Mouse (Mus musculus) ES-Bruce4 (cell line): Measurements from ENCODE around the gene Cd300ld5. TPM values are rescaled to one million over a fixed set of nuclear protein-coding genes. Genes with fewer than 3 reads are reported as not detected.

Experiments
- H3K27ac ChIP-seq: 2 replicates; pipeline ENCODE4 v1.5.1; 2012; ENCODE audit warnings: low read length, inconsistent platforms; ENCODE audit not compliant: insufficient read depth
- H3K27me3 ChIP-seq: 2 replicates; pipeline ENCODE4 v1.6.1; 2012; ENCODE audit warnings: mild to moderate bottlenecking, low read length, inconsistent platforms; ENCODE audit not compliant: control insufficient read depth, poor library complexity, insufficient read depth, severe bottlenecking
- H3K36me3 ChIP-seq: 2 replicates; pipeline ENCODE4 v1.6.1; 2012; ENCODE audit warnings: inconsistent platforms, mild to moderate bottlenecking, low read length, moderate library complexity; ENCODE audit not compliant: control insufficient read depth, poor library complexity, insufficient read depth, severe bottlenecking
- H3K4me1 ChIP-seq: one replicate; pipeline ENCODE4 v1.8.1; 2011; ENCODE audit warnings: low read length; ENCODE audit not compliant: control insufficient read depth, insufficient read depth
- H3K4me3 ChIP-seq: 2 replicates; pipeline ENCODE4 v1.5.1; 2011; ENCODE audit warnings: low read depth, mild to moderate bottlenecking, low read length
- H3K9ac ChIP-seq: 2 replicates; pipeline ENCODE4 v1.6.1; 2012; ENCODE audit warnings: low read depth, mild to moderate bottlenecking, inconsistent platforms; ENCODE audit not compliant: poor library complexity, severe bottlenecking
- H3K9me3 ChIP-seq: replicated peaks from 2 replicates; pipeline ENCODE4 v1.6.1; 2012; ENCODE audit warnings: mild to moderate bottlenecking, low read length, inconsistent platforms; ENCODE audit not compliant: control insufficient read depth, poor library complexity, insufficient read depth, severe bottlenecking
- CTCF ChIP-seq: IDR thresholded peaks from one replicate; pipeline ENCODE4 v1.8.1; 2011; ENCODE audit warnings: low read depth, low read length
- EP300 ChIP-seq: IDR thresholded peaks from 2 replicates; pipeline ENCODE4 v1.6.1; 2011; ENCODE audit warnings: low read depth, low read length; ENCODE audit not compliant: insufficient read depth
- POLR2A ChIP-seq: IDR thresholded peaks from one replicate; pipeline ENCODE4 v1.8.1; 2011; ENCODE audit warnings: low read length; ENCODE audit not compliant: insufficient read depth
- polyA plus RNA-seq: library from polyadenylated mRNA; stranded (reverse); fragments of >200 nt; gene quantifications from 2 replicates; pipeline ENCODE4 v1.2.4, GENCODE M21; 2011; ENCODE audit warnings: low read depth; ENCODE audit not compliant: missing spikeins, insufficient read depth, insufficient read length

Gene Cd300ld5
- polyA plus RNA-seq, 1 experiment: not detected

- Histone ChIP-seq H3K4me3 (no peak overlapping the region), H3K9ac (no peak overlapping the region), H3K36me3 (no peaks in the 10 kb centered on the region), H3K27me3 (no peaks in the 10 kb centered on the region), H3K4me1 (no peaks in the 10 kb centered on the region), H3K9me3 (no peaks in the 10 kb centered on the region), H3K27ac (no peak overlapping the region)
- TF ChIP-seq POLR2A (no peak), CTCF (no peak), EP300 (no peak)
Observed at GRCm38 (mm10) chr11:115004070-115004469, 33.5 kb downstream of the Cd300ld5 start.

- TF ChIP-seq CTCF (no peak), EP300 (no peak), POLR2A (no peak)
- H3K36me3 ChIP-seq: no peaks in the 10 kb centered on the region
Observed at GRCm38 (mm10) chr11:115001474-115002040, 36.0 kb downstream of the Cd300ld5 start, which contains the start of gene Cd300c2. TSS of gene Cd300c2 (minus strand) at chr11:115001880.

GRCm38 (mm10) chr11:114989793-114990192, 47.8 kb downstream of the Cd300ld5 start, which contains the start of gene Cd300ld:
TSS of gene Cd300ld (minus strand) at chr11:114989922.
- H3K9me3 ChIP-seq: no peaks in the 10 kb centered on the region
- TF ChIP-seq EP300: no peak
- no peak for TF ChIP-seq POLR2A
- TF ChIP-seq CTCF: no peak
- no peak within 1 kb of the TSS for H3K9ac ChIP-seq
- H3K36me3 ChIP-seq: no peaks in the 10 kb centered on the region
- no peak within 1 kb of the TSS for H3K4me3 ChIP-seq
- no peaks in the 10 kb centered on the region for H3K4me1 ChIP-seq
- no peaks in the 10 kb centered on the region for H3K27me3 ChIP-seq
- no peak within 1 kb of the TSS for H3K27ac ChIP-seq

More at GRCm38 (mm10) chr11:115001474-115002040, 36.0 kb downstream of the Cd300ld5 start, which contains the start of gene Cd300c2:
- Histone ChIP-seq H3K9ac (no peak within 1 kb of the TSS), H3K4me1 (no peaks in the 10 kb centered on the region), H3K27ac (no peak within 1 kb of the TSS), H3K27me3 (no peaks in the 10 kb centered on the region), H3K4me3 (no peak within 1 kb of the TSS), H3K9me3 (no peaks in the 10 kb centered on the region)

GRCm38 (mm10) chr11:114981866-114982265, 55.7 kb downstream of the Cd300ld5 start:
- Histone ChIP-seq H3K4me3 (no peak overlapping the region), H3K27me3 (no peaks in the 10 kb centered on the region), H3K9ac (no peak overlapping the region), H3K36me3 (no peaks in the 10 kb centered on the region), H3K9me3 (peaks cover 35% of the 10 kb centered on the region), H3K4me1 (no peaks in the 10 kb centered on the region), H3K27ac (no peak overlapping the region)
- no peak for TF ChIP-seq POLR2A

Other genes with a start within 250 kb of the Cd300ld5 start
- gene Btbd17, start 241.8 kb downstream of the Cd300ld5 start, polyA plus RNA-seq: 0.93 TPM in 1 of 2 replicates, not detected in the other
- not detected in 2 replicates for gene Gpr142, start 238.8 kb downstream of the Cd300ld5 start, polyA plus RNA-seq
- 48.8 and 57.0 TPM in 2 replicates for gene Gprc5c, start 186.6 kb downstream of the Cd300ld5 start, polyA plus RNA-seq
- 0.78 and 2.3 TPM in 2 replicates for gene Cd300a, start 147.7 kb downstream of the Cd300ld5 start, polyA plus RNA-seq
- gene Cd300lb, start 103.4 kb downstream of the Cd300ld5 start, polyA plus RNA-seq: not detected in 2 replicates
- gene Cd300c, start 68.6 kb downstream of the Cd300ld5 start, polyA plus RNA-seq: not detected in 2 replicates
- not detected in 2 replicates for gene Cd300ld, start 47.8 kb downstream of the Cd300ld5 start, polyA plus RNA-seq
- not detected in 2 replicates for gene Cd300c2, start 35.9 kb downstream of the Cd300ld5 start, polyA plus RNA-seq
- not detected in 2 replicates for gene Cd300ld2, start 21.6 kb downstream of the Cd300ld5 start, polyA plus RNA-seq
- gene Cd300ld4, start 10.8 kb downstream of the Cd300ld5 start, polyA plus RNA-seq: not detected in 2 replicates
- gene Cd300ld3, start 10.6 kb upstream of the Cd300ld5 start, polyA plus RNA-seq: not detected in 2 replicates
- gene Cd300e, start 24.4 kb upstream of the Cd300ld5 start, polyA plus RNA-seq: not detected in 2 replicates
- 0.99 and 3.0 TPM in 2 replicates for gene Rab37, start 53.7 kb upstream of the Cd300ld5 start, polyA plus RNA-seq
- 1.1 TPM in 1 of 2 replicates, not detected in the other for gene Cd300lf, start 96.2 kb upstream of the Cd300ld5 start, polyA plus RNA-seq
- gene Slc9a3r1, start 125.6 kb upstream of the Cd300ld5 start, polyA plus RNA-seq: 73.2 and 77.8 TPM in 2 replicates
- 4.8 and 8.0 TPM in 2 replicates for gene Tmem104, start 149.7 kb upstream of the Cd300ld5 start, polyA plus RNA-seq
- 13.1 and 16.2 TPM in 2 replicates for gene Nat9, start 150.1 kb upstream of the Cd300ld5 start, polyA plus RNA-seq
- 0.13 TPM in 1 of 2 replicates, not detected in the other for gene Grin2c, start 229.5 kb upstream of the Cd300ld5 start, polyA plus RNA-seq
- 11.6 and 12.8 TPM in 2 replicates for gene Fdxr, start 239.3 kb upstream of the Cd300ld5 start, polyA plus RNA-seq